Mouse (Mus musculus) heart, adult 11 months (tissue): ENCODE data around the gene Rfpl4b.
"Not testable (repeated sequence)": the region's sequence is repeated elsewhere in the genome, so short reads cannot be mapped to it uniquely, and the experiment has no call there.

ENCODE experiments used
- DNase-seq: peaks from one replicate; pipeline ENCODE4 v3.0.0; 2022

The Rfpl4b gene

DNA sequence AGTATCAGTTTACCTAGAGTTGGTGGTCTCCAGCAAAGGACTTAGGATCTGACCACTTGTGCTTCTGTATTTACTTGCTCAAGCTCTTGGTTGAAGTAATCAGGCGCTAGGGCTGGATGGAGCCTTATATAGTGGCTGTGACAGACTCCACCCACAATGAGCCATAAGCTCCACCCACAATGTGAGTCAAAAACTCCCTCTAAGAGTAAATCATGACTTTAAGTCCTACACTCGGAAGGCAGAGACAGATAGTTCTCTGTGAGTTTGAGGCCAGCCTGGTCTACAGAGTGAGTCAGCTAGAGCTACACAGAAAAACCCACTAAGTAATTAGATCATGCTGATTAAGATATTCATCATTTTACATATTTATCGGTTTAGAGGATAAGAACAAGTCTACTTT lies at the start of gene Rfpl4b:
TSS of gene Rfpl4b (minus strand) at position 101 of the 400 bp plus-strand sequence.
- no peak for DNase-seq

GRCm38 (mm10) chr10:38855186-38855585 lies 33.6 kb upstream of the Rfpl4b start:
- peak; percentile 61 for DNase-seq

GRCm38 (mm10) chr10:38850006-38850405 lies 28.4 kb upstream of the Rfpl4b start:
- not testable (repeated sequence) for DNase-seq

DNA sequence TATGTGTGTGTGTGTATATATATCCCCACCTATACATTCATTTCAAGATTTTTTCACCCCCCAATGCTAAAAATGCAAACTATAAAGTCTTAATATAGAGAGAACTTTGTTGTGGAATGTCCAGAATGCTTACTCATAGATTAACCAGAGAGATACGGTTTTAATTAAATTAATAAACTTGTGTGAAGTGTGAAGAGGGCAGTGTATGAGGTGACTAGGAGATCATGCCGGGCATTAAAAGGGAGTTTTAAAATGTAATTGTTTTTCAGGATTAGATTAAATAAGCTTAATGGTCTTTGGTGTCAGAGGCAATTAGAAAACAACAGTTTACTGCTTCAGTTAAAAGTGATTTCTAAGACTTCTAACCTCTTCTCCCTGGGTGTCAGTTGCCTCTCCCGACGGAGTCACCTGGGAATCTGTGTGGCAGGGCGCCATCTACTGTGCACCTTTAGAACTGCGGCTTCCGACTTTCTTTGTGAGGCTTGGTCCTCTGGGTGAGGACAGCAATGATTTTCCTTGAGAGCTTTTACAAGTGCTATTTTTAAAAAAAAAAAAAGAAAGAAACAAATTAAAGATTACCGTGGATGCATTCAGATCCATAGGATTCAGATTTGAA lies 27.4 kb upstream of the Rfpl4b start:
- DNase-seq = peak; percentile 92

DNA sequence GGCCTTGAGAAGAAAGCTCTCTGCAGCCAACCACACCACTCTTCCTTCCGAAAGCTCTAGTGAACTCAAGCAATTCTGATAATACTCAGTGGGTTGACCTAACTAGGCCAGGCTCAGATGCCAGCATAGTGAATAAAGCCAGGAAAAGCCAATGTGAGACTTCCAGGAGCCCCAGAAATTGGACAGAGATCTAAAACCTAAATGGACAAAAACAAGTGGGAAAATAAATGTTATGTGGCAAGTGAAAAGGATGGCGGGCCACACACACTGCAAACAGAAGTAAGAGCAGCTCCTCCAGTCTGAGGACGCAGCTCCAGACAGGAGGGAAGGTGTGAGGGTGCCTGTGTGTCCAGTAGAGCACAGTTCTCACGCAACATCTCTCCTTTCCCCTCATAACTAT lies 26.7 kb upstream of the Rfpl4b start:
- DNase-seq = peak; percentile 51

- DNase-seq = peak; percentile 30
These were observed 2.2 kb upstream of the Rfpl4b start for GRCm38 (mm10) chr10:38823741-38824140.

DNA sequence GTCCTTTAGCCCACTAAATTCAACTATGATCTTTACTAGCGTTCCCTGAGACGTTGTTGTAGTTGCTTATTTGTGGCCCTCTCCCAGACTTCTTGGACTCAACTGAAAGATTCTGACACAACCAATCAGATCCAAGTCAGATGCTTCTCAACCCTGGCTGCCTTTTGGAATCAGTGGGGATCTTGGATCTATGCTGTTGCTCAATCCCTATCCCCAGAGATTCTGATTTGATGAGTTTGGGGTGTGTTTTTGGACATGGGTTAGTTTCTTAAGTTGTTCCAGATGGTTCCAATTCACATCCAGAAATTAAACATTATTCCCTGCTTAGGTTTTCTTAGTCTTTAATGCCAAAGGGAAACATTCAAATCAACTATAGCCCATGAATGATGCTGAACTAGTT lies 15.5 kb downstream of the Rfpl4b start:
- DNase-seq = peak; percentile 94

- no peak for DNase-seq
These were observed 17.5 kb downstream of the Rfpl4b start for GRCm38 (mm10) chr10:38804047-38804446.

GRCm38 (mm10) chr10:38803304-38803703 lies 18.3 kb downstream of the Rfpl4b start:
- no peak for DNase-seq

GRCm38 (mm10) chr10:38788612-38789011 lies 33.0 kb downstream of the Rfpl4b start:
- no peak for DNase-seq
